Mouse (Mus musculus): ENCODE measurements at regions not wholly inside any gene's neighbourhood (a gene's known extent, or its start where the extent isn't known, plus 50 kb on each side); places are given as distances from the start of the nearest gene placed in this dataset.
"Not testable (repeated sequence)": the region's sequence is repeated elsewhere in the genome, so short reads cannot be mapped to it uniquely, and the experiment has no call there.

DNA sequence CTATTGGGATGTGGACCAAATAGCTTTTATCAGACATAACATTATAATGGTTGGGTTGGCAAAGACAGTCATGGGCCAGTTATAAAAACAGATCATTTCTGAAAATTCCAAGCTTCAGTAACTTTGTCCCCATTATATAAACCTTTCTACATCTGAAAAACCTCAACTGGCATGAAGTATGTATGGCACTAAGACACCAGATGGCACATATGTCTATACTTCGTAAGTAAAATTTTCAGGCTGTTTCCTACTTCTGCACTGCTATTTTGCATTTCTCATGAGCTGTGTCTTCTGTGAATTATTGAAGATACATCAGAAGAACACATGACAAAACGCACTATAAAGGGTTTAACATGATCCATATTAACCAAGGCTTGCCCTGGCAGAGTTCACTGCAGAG is 428.1 kb downstream of the Pom121l12 start:
- no peak for DNase-seq (ENCODE audit: low spot score)

- no peak for DNase-seq (ENCODE audit: low spot score)
Observed at GRCm38 (mm10) chr11:15042168-15042567, 443.1 kb downstream of the Pom121l12 start.

GRCm38 (mm10) chr11:15088918-15089645 is 490.0 kb downstream of the Pom121l12 start:
- not testable (repeated sequence) for DNase-seq (ENCODE audit: low spot score)

DNA sequence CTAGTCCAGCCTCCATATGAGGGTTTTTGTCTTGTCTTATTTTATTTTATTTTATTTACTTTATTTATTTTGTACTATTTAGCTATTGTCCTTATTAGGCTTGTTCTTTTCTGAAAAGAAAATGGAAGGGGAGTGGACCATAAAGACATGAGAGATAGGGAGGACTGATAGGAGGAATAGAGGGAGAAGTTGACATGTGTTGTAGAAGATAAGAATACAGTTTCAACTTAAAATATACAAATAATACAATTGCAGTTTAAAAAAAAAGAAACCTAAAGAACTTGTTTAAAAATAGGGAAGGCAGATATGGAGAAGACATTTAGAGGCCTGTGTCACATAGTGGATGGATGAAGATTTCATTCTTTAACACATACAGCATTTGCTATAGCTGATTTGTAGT is 497.8 kb downstream of the Pom121l12 start:
- peak; percentile 8 for DNase-seq (ENCODE audit: low spot score)

GRCm38 (mm10) chr11:15108046-15108445 is 509.0 kb downstream of the Pom121l12 start:
- no peak for DNase-seq (ENCODE audit: low spot score)

DNA sequence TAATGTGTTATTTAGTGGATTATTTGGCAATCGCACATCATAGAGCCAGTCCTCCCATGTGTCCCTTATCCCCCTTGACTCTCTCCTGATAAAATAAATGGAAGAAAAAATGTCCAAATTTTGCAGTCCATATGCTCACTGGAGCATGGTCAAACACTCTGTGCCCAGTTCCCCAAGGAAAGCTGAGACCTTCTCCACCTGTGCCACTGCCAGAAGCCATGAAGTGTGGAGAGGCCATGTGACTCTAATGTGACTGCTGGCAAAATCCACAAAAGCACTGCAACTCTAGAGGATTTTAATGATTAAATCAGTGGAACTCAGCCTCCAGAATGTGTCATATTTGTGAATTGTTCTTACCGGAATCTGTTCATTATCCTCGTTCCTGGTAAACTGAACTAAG is 514.5 kb downstream of the Pom121l12 start:
- DNase-seq (ENCODE audit: low spot score) = no peak

- no peak for DNase-seq (ENCODE audit: low spot score)
Observed at GRCm38 (mm10) chr11:15125812-15126211, 526.7 kb downstream of the Pom121l12 start.
